Mouse (Mus musculus) brain, embryonic 14.5 days (tissue): ENCODE measurements around the gene Sfmbt1.

Experiments
- CTCF ChIP-seq: fragments of 200-500 bp; IDR thresholded peaks from 2 replicates; pipeline ENCODE4 v1.5.1; 2012; ENCODE audit warnings: inconsistent platforms, mild to moderate bottlenecking, moderate library complexity, borderline replicate concordance; ENCODE audit not compliant: insufficient read depth, insufficient read length; ENCODE audit errors: extremely low read depth
- POLR2A ChIP-seq: fragments of 200-500 bp; IDR thresholded peaks from 2 replicates; pipeline ENCODE4 v1.6.1; 2012; ENCODE audit warnings: mild to moderate bottlenecking, inconsistent platforms, borderline replicate concordance; ENCODE audit not compliant: poor library complexity, insufficient read depth, insufficient read length, severe bottlenecking; ENCODE audit errors: extremely low read depth

- no peak for TF ChIP-seq CTCF
- no peak for TF ChIP-seq POLR2A
These were observed 111.8 kb downstream of the Sfmbt1 start for GRCm38 (mm10) chr14:30826174-30827140.
